Mouse (Mus musculus): ENCODE results near the gene Gse1. TPM values are rescaled to one million over a fixed set of nuclear protein-coding genes. Genes with fewer than 3 reads are reported as not detected.
A peak's percentile ranks its signal among the peaks of the same experiment; 100 is the strongest.

Gse1 gene
- polyA plus RNA-seq, 1 experiment from 2014 or later: 24.0 TPM

GRCm38 (mm10) chr8:120190810-120191413 is 37.3 kb upstream of the Gse1 start:
- Histone ChIP-seq H3K27me3 (no peaks in the 10 kb centered on the region), H3K4me3 (peak overlapping the region; percentile 4; the same call in 1 of the 2 replicates), H3K9ac (peak overlapping the region; percentile 16; the same call in 1 of the 2 replicates), H3K36me3 (ENCODE audit: poor library complexity, severe bottlenecking) (no peaks in the 10 kb centered on the region), H3K27ac (peak overlapping the region; percentile 68; the same call in 1 of the 2 replicates), H3K9me3 (replicated peaks) (no peaks in the 10 kb centered on the region), H3K4me1 (peaks cover 27% of the 10 kb centered on the region), H3K4me2 (peak overlapping the region; percentile 48)
- WGBS: 60% methylated on average over 20 of the region's 20 CpGs
- peak; percentile 76 for ATAC-seq

- H3K27me3 ChIP-seq: no peaks in the 10 kb centered on the region
- peak overlapping the region; percentile 68; the same call in 1 of the 2 replicates for H3K27ac ChIP-seq
- ATAC-seq: no peak
- peaks cover 20% of the 10 kb centered on the region for H3K4me1 ChIP-seq
- H3K4me3 ChIP-seq: no peak overlapping the region
- no peaks in the 10 kb centered on the region for H3K9me3 ChIP-seq (replicated peaks)
- 72% methylated on average over 5 of the region's 5 CpGs for WGBS
- no peaks in the 10 kb centered on the region for H3K36me3 ChIP-seq (ENCODE audit: poor library complexity, severe bottlenecking)
- no peak overlapping the region for H3K9ac ChIP-seq
- H3K4me2 ChIP-seq: no peak overlapping the region
Measured at GRCm38 (mm10) chr8:120191633-120192032, 36.6 kb upstream of the Gse1 start.

GRCm38 (mm10) chr8:120192118-120192517 is 36.1 kb upstream of the Gse1 start:
- Histone ChIP-seq H3K9me3 (replicated peaks) (no peaks in the 10 kb centered on the region), H3K9ac (no peak overlapping the region), H3K4me3 (no peak overlapping the region), H3K4me1 (peaks cover 17% of the 10 kb centered on the region), H3K27ac (no peak overlapping the region), H3K4me2 (no peak overlapping the region), H3K36me3 (ENCODE audit: poor library complexity, severe bottlenecking) (no peaks in the 10 kb centered on the region), H3K27me3 (no peaks in the 10 kb centered on the region)
- ATAC-seq: no peak
- 97% methylated on average over 5 of the region's 5 CpGs for WGBS

- no peak for ATAC-seq
- H3K27ac ChIP-seq: no peak overlapping the region
- no peaks in the 10 kb centered on the region for H3K27me3 ChIP-seq
- no peaks in the 10 kb centered on the region; the same call in 1 of the 2 replicates for H3K9me3 ChIP-seq (replicated peaks)
- H3K4me2 ChIP-seq: no peak overlapping the region
- no peak overlapping the region for H3K9ac ChIP-seq
- H3K4me1 ChIP-seq: 0 out of 2 replicates have a peak, but pooled peaks cover 4% of the 10 kb centered on the region
- no peak overlapping the region for H3K4me3 ChIP-seq
- WGBS: 85% methylated on average over 6 of the region's 6 CpGs
- no peaks in the 10 kb centered on the region for H3K36me3 ChIP-seq (ENCODE audit: poor library complexity, severe bottlenecking)
Measured at GRCm38 (mm10) chr8:120201351-120201750, 26.9 kb upstream of the Gse1 start.

GRCm38 (mm10) chr8:120202546-120202945 is 25.7 kb upstream of the Gse1 start:
- ATAC-seq: no peak
- no peak overlapping the region for H3K9ac ChIP-seq
- H3K36me3 ChIP-seq (ENCODE audit: poor library complexity, severe bottlenecking): no peaks in the 10 kb centered on the region
- H3K27me3 ChIP-seq: no peaks in the 10 kb centered on the region
- no peaks in the 10 kb centered on the region; the same call in 1 of the 2 replicates for H3K9me3 ChIP-seq (replicated peaks)
- H3K4me1 ChIP-seq: 0 out of 2 replicates have a peak, but pooled peaks cover 4% of the 10 kb centered on the region
- H3K27ac ChIP-seq: no peak overlapping the region
- H3K4me3 ChIP-seq: no peak overlapping the region
- no peak overlapping the region for H3K4me2 ChIP-seq
- 67% methylated on average over 3 of the region's 3 CpGs for WGBS

GRCm38 (mm10) chr8:120204736-120205360 is 23.4 kb upstream of the Gse1 start:
- Histone ChIP-seq H3K4me1 (0 out of 2 replicates have a peak, but pooled peaks cover 6% of the 10 kb centered on the region), H3K4me2 (no peak overlapping the region), H3K4me3 (no peak overlapping the region), H3K27ac (no peak overlapping the region; the same call in 1 of the 2 replicates), H3K36me3 (ENCODE audit: poor library complexity, severe bottlenecking) (no peaks in the 10 kb centered on the region), H3K9me3 (replicated peaks) (no peaks in the 10 kb centered on the region; the same call in 1 of the 2 replicates), H3K9ac (no peak overlapping the region), H3K27me3 (no peaks in the 10 kb centered on the region)
- ATAC-seq: no peak
- 81% methylated on average over 7 of the region's 7 CpGs for WGBS

- 88% methylated on average over 9 of the region's 9 CpGs for WGBS
- no peak overlapping the region for H3K4me2 ChIP-seq
- H3K27me3 ChIP-seq: no peaks in the 10 kb centered on the region
- no peaks in the 10 kb centered on the region for H3K36me3 ChIP-seq (ENCODE audit: poor library complexity, severe bottlenecking)
- ATAC-seq: no peak
- H3K27ac ChIP-seq: no peak overlapping the region
- H3K4me3 ChIP-seq: no peak overlapping the region
- H3K9ac ChIP-seq: no peak overlapping the region
- H3K4me1 ChIP-seq: peaks cover 16% of the 10 kb centered on the region
- H3K9me3 ChIP-seq (replicated peaks): no peaks in the 10 kb centered on the region
Measured at GRCm38 (mm10) chr8:120205916-120206315, 22.3 kb upstream of the Gse1 start.

- Histone ChIP-seq H3K27me3 (no peaks in the 10 kb centered on the region), H3K36me3 (ENCODE audit: poor library complexity, severe bottlenecking) (no peaks in the 10 kb centered on the region), H3K9ac (no peak overlapping the region), H3K4me3 (no peak overlapping the region), H3K27ac (no peak overlapping the region), H3K4me2 (no peak overlapping the region), H3K9me3 (replicated peaks) (no peaks in the 10 kb centered on the region), H3K4me1 (peaks cover 22% of the 10 kb centered on the region)
- WGBS: 90% methylated on average over 8 of the region's 8 CpGs
- ATAC-seq: no peak
Measured at GRCm38 (mm10) chr8:120207364-120207763, 20.9 kb upstream of the Gse1 start.

GRCm38 (mm10) chr8:120208113-120208512 is 20.1 kb upstream of the Gse1 start:
- Histone ChIP-seq H3K4me3 (no peak overlapping the region), H3K4me1 (peaks cover 22% of the 10 kb centered on the region), H3K27me3 (no peaks in the 10 kb centered on the region), H3K4me2 (no peak overlapping the region), H3K9ac (no peak overlapping the region), H3K27ac (no peak overlapping the region), H3K36me3 (ENCODE audit: poor library complexity, severe bottlenecking) (no peaks in the 10 kb centered on the region), H3K9me3 (replicated peaks) (no peaks in the 10 kb centered on the region)
- 81% methylated on average over 11 of the region's 11 CpGs for WGBS
- no peak for ATAC-seq

GRCm38 (mm10) chr8:120211345-120211744 is 16.9 kb upstream of the Gse1 start:
- 0 out of 2 replicates have a peak, but pooled peaks have one; percentile 21 for ATAC-seq
- Histone ChIP-seq H3K4me1 (peaks cover 30% of the 10 kb centered on the region), H3K4me2 (no peak overlapping the region), H3K36me3 (ENCODE audit: poor library complexity, severe bottlenecking) (no peaks in the 10 kb centered on the region), H3K4me3 (no peak overlapping the region), H3K9ac (no peak overlapping the region), H3K27ac (no peak overlapping the region), H3K9me3 (replicated peaks) (no peaks in the 10 kb centered on the region), H3K27me3 (no peaks in the 10 kb centered on the region)
- 15% methylated on average over 4 of the region's 4 CpGs for WGBS

GRCm38 (mm10) chr8:120212596-120212995 is 15.7 kb upstream of the Gse1 start:
- Histone ChIP-seq H3K4me2 (no peak overlapping the region), H3K9ac (no peak overlapping the region), H3K9me3 (replicated peaks) (no peaks in the 10 kb centered on the region), H3K36me3 (ENCODE audit: poor library complexity, severe bottlenecking) (no peaks in the 10 kb centered on the region), H3K4me1 (peaks cover 42% of the 10 kb centered on the region), H3K27me3 (no peaks in the 10 kb centered on the region), H3K4me3 (no peak overlapping the region), H3K27ac (no peak overlapping the region)
- 92% methylated on average over 7 of the region's 7 CpGs for WGBS
- no peak for ATAC-seq

GRCm38 (mm10) chr8:120213229-120213628 is 15.0 kb upstream of the Gse1 start:
- Histone ChIP-seq H3K9ac (no peak overlapping the region), H3K27ac (no peak overlapping the region), H3K4me2 (no peak overlapping the region), H3K27me3 (no peaks in the 10 kb centered on the region), H3K4me1 (peaks cover 46% of the 10 kb centered on the region), H3K4me3 (no peak overlapping the region), H3K36me3 (ENCODE audit: poor library complexity, severe bottlenecking) (no peaks in the 10 kb centered on the region), H3K9me3 (replicated peaks) (no peaks in the 10 kb centered on the region)
- ATAC-seq: no peak
- 93% methylated on average over 3 of the region's 3 CpGs for WGBS
